Mouse (Mus musculus) neural tube, embryonic 10.5 days (tissue): ENCODE results near the gene Gipr.

Experiments
- DNase-seq: peaks from one replicate; pipeline ENCODE4 v3.0.0-alpha.2; 2017; ENCODE audit warnings: low spot score; ENCODE audit errors: extremely low spot score

Gipr gene

GRCm38 (mm10) chr7:19165656-19166423, at the start of gene Gipr:
Gene Gipr, minus strand, starts transcription at chr7:19166127.
- no peak for DNase-seq

GRCm38 (mm10) chr7:19214940-19215339, 49.0 kb upstream of the Gipr start:
- DNase-seq = no peak

- no peak for DNase-seq
These were observed 48.4 kb upstream of the Gipr start for GRCm38 (mm10) chr7:19214369-19214768.

GRCm38 (mm10) chr7:19213385-19213784, 47.5 kb upstream of the Gipr start:
- no peak for DNase-seq

GRCm38 (mm10) chr7:19211996-19212755, 46.2 kb upstream of the Gipr start, which contains the start of gene Gpr4:
Gene Gpr4, plus strand, starts transcription at chr7:19212538.
- DNase-seq = peak; percentile 53

- no peak for DNase-seq
These were observed 45.2 kb upstream of the Gipr start for GRCm38 (mm10) chr7:19211041-19211675.

GRCm38 (mm10) chr7:19210010-19210409, 44.1 kb upstream of the Gipr start:
- DNase-seq = no peak

- no peak for DNase-seq
These were observed 43.6 kb upstream of the Gipr start for GRCm38 (mm10) chr7:19209494-19209893.

GRCm38 (mm10) chr7:19208944-19209472, 43.1 kb upstream of the Gipr start:
- peak; percentile 35 for DNase-seq

GRCm38 (mm10) chr7:19208201-19208910, 42.4 kb upstream of the Gipr start:
- no peak for DNase-seq

GRCm38 (mm10) chr7:19202065-19202850, 36.3 kb upstream of the Gipr start:
- DNase-seq = no peak

GRCm38 (mm10) chr7:19201660-19202059, 35.7 kb upstream of the Gipr start:
- no peak for DNase-seq

- no peak for DNase-seq
These were observed 32.1 kb upstream of the Gipr start for GRCm38 (mm10) chr7:19197985-19198384.

GRCm38 (mm10) chr7:19196676-19197075, 30.7 kb upstream of the Gipr start:
- DNase-seq = no peak

GRCm38 (mm10) chr7:19194676-19195075, 28.7 kb upstream of the Gipr start:
- DNase-seq = no peak

GRCm38 (mm10) chr7:19184758-19185157, 18.8 kb upstream of the Gipr start:
- no peak for DNase-seq

GRCm38 (mm10) chr7:19184250-19184649, 18.3 kb upstream of the Gipr start:
- no peak for DNase-seq

GRCm38 (mm10) chr7:19180862-19181429, 15.0 kb upstream of the Gipr start:
- DNase-seq = peak; percentile 66

- DNase-seq = no peak
These were observed 14.0 kb upstream of the Gipr start for GRCm38 (mm10) chr7:19179936-19180335.

GRCm38 (mm10) chr7:19179173-19179572, 13.2 kb upstream of the Gipr start:
- DNase-seq = peak; percentile 71
